Mouse (Mus musculus) neural tube, embryonic 14.5 days (tissue): ENCODE results near the gene Usp20. TPM values are rescaled to one million over a fixed set of nuclear protein-coding genes. Genes with fewer than 3 reads are reported as not detected.

Experiments
- ATAC-seq: fragments of 200-750 bp; cut with Nextera tagmentation; 2 replicates; pipeline ENCODE4 v1.8.0; 2017; ENCODE audit warnings: low read depth, mild to moderate bottlenecking, moderate TSS enrichment, moderate library complexity
- H3K27ac ChIP-seq: fragments of 300-500 bp; sonication (generic); 2 replicates; pipeline ENCODE4 v1.5.1; 2014; ENCODE audit warnings: low read depth, mild to moderate bottlenecking, control low read depth, low read length, moderate library complexity, mixed read lengths
- H3K27me3 ChIP-seq: fragments of 300-500 bp; sonication (generic); 2 replicates; pipeline ENCODE4 v1.6.1; 2014; ENCODE audit warnings: low read length; ENCODE audit not compliant: control insufficient read depth, insufficient read depth
- H3K36me3 ChIP-seq: fragments of 300-500 bp; sonication (generic); 2 replicates; pipeline ENCODE4 v1.6.1; 2014; ENCODE audit warnings: low read length, mixed read lengths; ENCODE audit not compliant: control insufficient read depth, insufficient read depth
- H3K4me1 ChIP-seq: fragments of 300-500 bp; sonication (generic); 2 replicates; pipeline ENCODE4 v1.6.1; 2014; ENCODE audit warnings: low read length; ENCODE audit not compliant: control insufficient read depth, insufficient read depth
- H3K4me2 ChIP-seq: fragments of 300-500 bp; sonication (generic); 2 replicates; pipeline ENCODE4 v1.6.1; 2014; ENCODE audit warnings: mild to moderate bottlenecking, low read depth, low read length, control low read depth
- H3K4me3 ChIP-seq: fragments of 300-500 bp; sonication (generic); 2 replicates; pipeline ENCODE4 v1.5.1; 2014; ENCODE audit warnings: low read depth, low read length, control low read depth, mixed read lengths
- H3K9ac ChIP-seq: fragments of 300-500 bp; sonication (generic); replicated peaks from 2 replicates; pipeline ENCODE4 v1.6.1; 2014; ENCODE audit warnings: low read depth, mild to moderate bottlenecking, control low read depth, low read length, mixed read lengths
- H3K9me3 ChIP-seq: fragments of 300-500 bp; sonication (generic); 2 replicates; pipeline ENCODE4 v1.6.1; 2016; ENCODE audit warnings: low read length; ENCODE audit not compliant: control insufficient read depth
- WGBS: fragments of 180-500 bp; shearing (Covaris S2); extraction: QIAGEN DNeasy Blood & Tissue Kit; methylation state at CpG from one replicate; pipeline ENCODE4 v1.1.7; 2014; 5-methylcytosine and 5-hydroxymethylcytosine counted together
- polyA plus RNA-seq: library from polyadenylated mRNA; unstranded; fragments of >200 nt; fragmentation: Nextera tagmentation; extraction: Ambion mirVana; gene quantifications from 2 replicates; pipeline ENCODE4 v1.2.1, GENCODE M21; 2014

Usp20 gene
- polyA plus RNA-seq, 1 experiment from 2014 or later: 32.6 TPM

DNA sequence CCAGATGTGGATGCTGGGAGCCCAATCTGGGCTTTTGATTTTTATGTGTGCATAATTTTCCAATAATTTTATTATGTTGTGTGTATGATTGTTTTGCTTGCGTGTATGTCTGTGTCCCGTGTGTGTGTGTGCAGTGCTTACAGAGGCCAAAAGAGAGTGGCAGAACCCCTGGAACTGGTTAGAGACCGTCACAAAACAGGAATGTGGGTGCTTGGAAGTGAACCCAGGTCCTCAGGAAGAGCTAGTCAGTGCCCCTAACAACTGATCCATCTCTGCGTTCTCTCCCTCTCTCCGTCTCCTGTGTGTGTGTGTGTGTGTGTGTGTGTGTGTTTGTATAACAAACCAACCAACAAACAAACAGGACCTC, 29.6 kb upstream of the Usp20 start:
- 35% methylated on average over 5 of the region's 5 CpGs for WGBS
- H3K36me3 ChIP-seq: peaks cover 14% of the 10 kb centered on the region
- peaks cover 19% of the 10 kb centered on the region for H3K4me1 ChIP-seq
- peak overlapping the region; percentile 78 for H3K4me3 ChIP-seq
- peak overlapping the region; percentile 77 for H3K9ac ChIP-seq
- H3K27ac ChIP-seq: peak overlapping the region; percentile 76
- H3K4me2 ChIP-seq: peak overlapping the region; percentile 87
- no peaks in the 10 kb centered on the region for H3K27me3 ChIP-seq
- peak; percentile 28; the same call in 1 of the 2 replicates for ATAC-seq
- no peaks in the 10 kb centered on the region for H3K9me3 ChIP-seq

- under 1% methylated on average over 60 of the region's 60 CpGs for WGBS
- H3K4me1 ChIP-seq: peaks cover 19% of the 10 kb centered on the region
- peak within 1 kb of the TSS; percentile 77 for H3K9ac ChIP-seq
- peaks cover 18% of the 10 kb centered on the region for H3K36me3 ChIP-seq
- peak within 1 kb of the TSS; percentile 76 for H3K27ac ChIP-seq
- peak within 1 kb of the TSS; percentile 78 for H3K4me3 ChIP-seq
- no peaks in the 10 kb centered on the region for H3K9me3 ChIP-seq
- peak within 1 kb of the TSS; percentile 87 for H3K4me2 ChIP-seq
- no peaks in the 10 kb centered on the region for H3K27me3 ChIP-seq
- ATAC-seq: peak; percentile 93
Measured at GRCm38 (mm10) chr2:30952824-30953490, 29.1 kb upstream of the Usp20 start, which contains the start of gene Tor1b. TSS of gene Tor1b (plus strand) at chr2:30952959.

DNA sequence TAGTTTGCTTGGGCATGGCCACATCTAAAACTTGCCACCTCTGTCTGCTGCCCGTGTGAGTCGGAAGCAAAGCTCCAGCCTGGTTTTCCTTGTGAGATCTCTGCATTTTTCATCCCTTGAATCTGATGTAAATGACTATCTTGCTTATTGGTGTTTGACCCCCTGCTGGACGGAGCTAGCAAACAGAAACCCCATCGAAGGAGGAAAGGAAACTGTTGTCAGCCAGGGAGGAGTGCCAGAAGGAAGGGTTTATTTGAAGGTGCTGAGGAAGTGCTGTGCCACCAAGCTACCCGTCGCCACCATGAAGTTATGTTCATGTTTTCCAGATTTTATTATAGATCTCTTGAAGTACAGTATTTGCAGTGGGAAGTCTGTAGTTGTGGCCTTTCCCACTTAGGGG, 27.3 kb upstream of the Usp20 start:
- H3K4me2 ChIP-seq: peak overlapping the region; percentile 87
- peaks cover 19% of the 10 kb centered on the region for H3K4me1 ChIP-seq
- ATAC-seq: no peak
- 0 out of 2 replicates have a peak overlapping the region, but pooled peaks have one; percentile 7 for H3K9ac ChIP-seq
- WGBS: 83% methylated on average over 6 of the region's 6 CpGs
- no peak overlapping the region for H3K27ac ChIP-seq
- no peaks in the 10 kb centered on the region for H3K27me3 ChIP-seq
- H3K36me3 ChIP-seq: peaks cover 34% of the 10 kb centered on the region
- H3K4me3 ChIP-seq: no peak overlapping the region; the same call in 1 of the 2 replicates
- H3K9me3 ChIP-seq: no peaks in the 10 kb centered on the region

DNA sequence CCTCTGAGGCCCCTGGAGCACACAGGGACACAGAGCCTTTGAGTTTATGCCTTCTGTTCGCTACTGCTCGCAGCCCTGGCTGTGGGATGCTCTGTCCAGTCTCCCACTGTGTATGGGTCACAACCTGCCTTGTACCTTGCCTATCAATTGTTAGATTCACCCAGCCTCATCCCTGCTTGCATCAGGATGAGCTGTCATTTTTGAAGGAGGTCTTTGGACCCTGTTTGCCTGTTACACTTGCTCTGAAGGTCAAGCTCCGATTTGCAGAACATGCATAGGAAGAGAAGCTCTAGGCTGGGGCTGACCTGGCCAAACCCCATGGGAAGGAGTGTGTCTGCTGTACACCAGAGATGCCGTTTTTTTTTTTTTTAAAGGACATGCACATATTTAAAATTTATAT, 24.6 kb upstream of the Usp20 start:
- Histone ChIP-seq H3K9ac (no peak overlapping the region), H3K4me3 (no peak overlapping the region), H3K27ac (no peak overlapping the region), H3K27me3 (no peaks in the 10 kb centered on the region), H3K4me2 (no peak overlapping the region), H3K36me3 (peaks cover 57% of the 10 kb centered on the region), H3K4me1 (peaks cover 19% of the 10 kb centered on the region), H3K9me3 (no peaks in the 10 kb centered on the region)
- WGBS: 83% methylated on average over 4 of the region's 4 CpGs
- ATAC-seq: no peak

DNA sequence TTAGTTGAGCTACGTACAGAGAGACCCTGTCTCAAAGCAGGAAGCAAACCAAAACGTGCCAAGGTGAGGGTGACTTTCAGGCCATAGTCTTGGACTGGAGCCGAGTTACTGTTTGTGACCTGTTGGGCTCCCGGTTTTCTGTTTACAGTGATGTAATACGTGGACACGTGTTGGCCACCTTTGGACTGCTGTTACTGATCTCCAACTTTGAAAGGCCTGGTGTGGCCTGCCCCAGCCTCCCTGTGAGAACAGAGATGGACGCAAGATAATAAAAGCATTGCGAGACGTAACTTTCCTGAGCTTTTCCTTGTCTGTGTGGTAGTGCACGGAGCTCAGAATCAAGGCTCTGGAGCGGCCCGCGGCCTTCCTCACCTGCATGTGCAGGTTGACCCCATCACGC, 23.4 kb upstream of the Usp20 start:
- Histone ChIP-seq H3K4me2 (no peak overlapping the region), H3K9me3 (no peaks in the 10 kb centered on the region), H3K36me3 (peaks cover 69% of the 10 kb centered on the region), H3K4me3 (no peak overlapping the region), H3K27me3 (no peaks in the 10 kb centered on the region), H3K9ac (no peak overlapping the region), H3K27ac (no peak overlapping the region), H3K4me1 (peaks cover 16% of the 10 kb centered on the region)
- 91% methylated on average over 14 of the region's 14 CpGs for WGBS
- ATAC-seq: no peak

GRCm38 (mm10) chr2:30959856-30960255, 22.2 kb upstream of the Usp20 start:
- Histone ChIP-seq H3K4me2 (no peak overlapping the region), H3K36me3 (peaks cover 74% of the 10 kb centered on the region), H3K27me3 (no peaks in the 10 kb centered on the region), H3K9ac (no peak overlapping the region), H3K27ac (no peak overlapping the region), H3K9me3 (no peaks in the 10 kb centered on the region), H3K4me3 (no peak overlapping the region), H3K4me1 (peaks cover 6% of the 10 kb centered on the region)
- WGBS: 46% methylated on average over 5 of the region's 5 CpGs
- ATAC-seq: no peak

DNA sequence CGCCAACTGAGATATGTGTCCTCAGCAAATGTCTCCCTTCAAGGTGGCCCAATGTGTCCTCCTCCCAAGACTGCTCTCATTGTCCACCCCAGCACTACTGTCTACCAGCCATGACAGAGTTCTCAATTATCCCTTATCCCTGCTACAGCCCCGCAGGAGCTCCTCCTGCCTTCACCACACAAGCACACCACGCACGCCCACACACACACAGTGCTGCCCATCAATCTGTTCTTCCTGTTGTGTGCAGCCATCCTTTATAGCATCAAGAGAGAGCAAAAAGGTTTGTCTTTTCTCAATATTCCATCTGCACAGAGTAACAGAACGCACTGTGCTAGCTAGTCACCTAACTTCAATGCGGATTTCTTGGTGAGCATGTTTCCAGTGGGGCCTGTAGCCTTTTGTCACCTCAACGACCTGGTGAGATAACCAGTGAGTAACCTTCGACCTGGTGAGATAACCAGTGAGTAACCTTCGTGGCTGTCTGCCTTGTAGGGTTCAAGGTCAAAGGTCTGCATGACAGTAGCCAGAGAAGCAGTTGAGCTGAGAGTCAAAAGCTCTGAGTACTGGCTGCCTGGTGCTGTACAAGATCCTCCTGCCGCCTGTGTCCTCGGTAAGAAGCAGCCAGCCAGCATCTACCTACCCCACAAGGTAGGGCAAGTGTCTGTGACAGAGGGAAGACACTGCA, 19.4 kb upstream of the Usp20 start:
- no peak for ATAC-seq
- no peak overlapping the region for H3K9ac ChIP-seq
- H3K4me3 ChIP-seq: no peak overlapping the region
- H3K9me3 ChIP-seq: no peaks in the 10 kb centered on the region
- H3K27ac ChIP-seq: no peak overlapping the region
- H3K4me1 ChIP-seq: peaks cover 17% of the 10 kb centered on the region
- peaks cover 58% of the 10 kb centered on the region for H3K36me3 ChIP-seq
- WGBS: 89% methylated on average over 11 of the region's 11 CpGs
- no peak overlapping the region for H3K4me2 ChIP-seq
- H3K27me3 ChIP-seq: no peaks in the 10 kb centered on the region

DNA sequence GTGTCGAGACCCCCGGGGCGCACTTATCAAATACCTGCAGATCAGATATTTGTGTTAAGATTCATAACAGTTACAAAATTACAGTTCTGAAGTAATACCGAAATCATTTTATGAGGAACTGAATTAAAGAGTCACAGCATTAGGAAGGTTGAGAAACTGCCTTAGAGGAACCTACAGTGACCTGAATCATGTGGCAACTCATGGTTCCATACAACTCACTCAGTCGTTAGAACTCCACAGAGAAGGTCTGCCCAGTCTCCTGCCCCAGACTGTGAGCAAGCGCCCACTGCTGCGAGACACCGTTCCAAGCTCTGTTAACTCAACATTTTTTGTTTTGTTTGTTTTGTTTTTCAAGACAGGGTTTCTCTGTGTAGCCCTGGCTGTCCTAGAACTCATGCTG, 16.5 kb upstream of the Usp20 start:
- no peak overlapping the region for H3K27ac ChIP-seq
- H3K4me3 ChIP-seq: no peak overlapping the region
- no peaks in the 10 kb centered on the region for H3K9me3 ChIP-seq
- H3K4me1 ChIP-seq: peaks cover 17% of the 10 kb centered on the region
- H3K9ac ChIP-seq: no peak overlapping the region
- 96% methylated on average over 8 of the region's 8 CpGs for WGBS
- no peak overlapping the region for H3K4me2 ChIP-seq
- H3K27me3 ChIP-seq: no peaks in the 10 kb centered on the region
- peaks cover 34% of the 10 kb centered on the region for H3K36me3 ChIP-seq
- no peak for ATAC-seq

GRCm38 (mm10) chr2:30966826-30967225, 15.3 kb upstream of the Usp20 start:
- ATAC-seq: no peak

More at GRCm38 (mm10) chr2:30966826-30967225, 15.3 kb upstream of the Usp20 start:
- Histone ChIP-seq H3K36me3 (peaks cover 24% of the 10 kb centered on the region), H3K9ac (peak overlapping the region; percentile 88), H3K4me1 (peaks cover 17% of the 10 kb centered on the region), H3K27ac (no peak overlapping the region), H3K4me3 (peak overlapping the region; percentile 80), H3K27me3 (no peaks in the 10 kb centered on the region), H3K4me2 (peak overlapping the region; percentile 67), H3K9me3 (no peaks in the 10 kb centered on the region)
- WGBS: 23% methylated on average over 16 of the region's 16 CpGs
